In the genomic region with DNA sequence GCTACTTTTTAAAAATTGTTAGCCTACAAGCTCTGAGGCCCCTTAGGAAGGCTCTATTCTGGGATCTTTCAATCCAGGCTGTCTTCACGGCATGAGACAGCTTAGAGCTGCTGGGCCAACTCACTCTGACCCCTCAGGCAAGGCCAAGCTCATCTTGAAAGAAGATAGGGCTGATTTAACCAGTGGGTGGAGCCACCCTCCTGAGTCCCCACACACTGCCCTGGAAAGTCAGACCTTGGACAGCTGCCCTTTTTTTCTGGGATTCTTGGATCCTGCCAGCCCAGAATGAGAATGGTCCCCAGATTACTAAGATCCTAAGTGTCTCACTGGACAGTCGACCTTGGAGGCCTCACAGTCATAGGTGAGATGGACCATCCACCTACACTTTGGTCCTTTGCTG, we compare ENCODE assay signal across 18 mouse cellular contexts. TPM values are rescaled to one million over a fixed set of nuclear protein-coding genes. Genes with fewer than 3 reads are reported as not detected.
DNase-seq lines count a peak whose midpoint lies in the region; ATAC-seq lines count a peak whose summit lies in the region.
"Had no signal": no experiment of that assay in that cellular context is flagged by ENCODE, and none has a peak within 500 bp of the region (broad histone marks: within the 10 kb centered on the region; RNA-seq: fewer than 3 reads in every experiment).

No protein-coding gene starts in this region.

- peaks cover 22% of the 10 kb centered on the region for H3K27me3 ChIP-seq in kidney, embryonic 14.5 days (ENCODE audit: control insufficient read depth, insufficient read depth, low read length)

- no peaks in the 10 kb centered on the region for H3K9me3 ChIP-seq in kidney, embryonic 14.5 days (ENCODE audit: control insufficient read depth, low read length)
- H3K9me3 ChIP-seq: embryonic facial prominence, embryonic 13.5 days; forebrain, embryonic 10.5 days; heart, embryonic 13.5 days; limb, embryonic 10.5 days had no signal

- DNase-seq in kidney, adult 18-20 months = peak; percentile 19
- DNase-seq in adipocyte (ENCODE audit: low spot score) = peak; percentile 30
- peak; percentile 72 for DNase-seq in cerebellum, adult 9-11 months
- DNase-seq in kidney, postnatal 10 days = peak; percentile 24
- DNase-seq in urinary bladder, adult 2 months (ENCODE audit: low spot score) = no peak
- DNase-seq in left cerebral cortex, postnatal 25 days (ENCODE audit: low spot score in 2 of 2) = no peak
- DNase-seq: layer of hippocampus, adult 9-11 months; right cerebral cortex, postnatal 25 days; thymus, adult 18-20 months had no signal

- H3K4me2 ChIP-seq in kidney, embryonic 14.5 days (replicated peaks; ENCODE audit: low read depth, low read length) = no peak overlapping the region
- H3K4me2 ChIP-seq: embryonic facial prominence, embryonic 13.5 days; heart, embryonic 13.5 days; midbrain, embryonic 11.5 days had no signal

- no peaks in the 10 kb centered on the region for H3K36me3 ChIP-seq in kidney, embryonic 14.5 days (ENCODE audit: control insufficient read depth, insufficient read depth, low read length)
- H3K36me3 ChIP-seq: embryonic facial prominence, embryonic 13.5 days; forebrain, embryonic 10.5 days; heart, embryonic 13.5 days; limb, embryonic 10.5 days had no signal

- no peak overlapping the region for H3K4me3 ChIP-seq in kidney, embryonic 14.5 days (ENCODE audit: low read length)
- H3K4me3 ChIP-seq: embryonic facial prominence, embryonic 13.5 days; forebrain, embryonic 10.5 days; heart, embryonic 13.5 days; limb, embryonic 10.5 days; myocyte had no signal

- no peak overlapping the region for H3K27ac ChIP-seq in kidney, embryonic 14.5 days (ENCODE audit: low read depth, low read length)
- H3K27ac ChIP-seq: embryonic facial prominence, embryonic 13.5 days; forebrain, embryonic 10.5 days; heart, embryonic 13.5 days; limb, embryonic 10.5 days; liver, embryonic 14.5 days had no signal

- H3K9ac ChIP-seq in kidney, embryonic 14.5 days (ENCODE audit: low read depth, low read length) = no peak overlapping the region
- H3K9ac ChIP-seq: embryonic facial prominence, embryonic 13.5 days; heart, embryonic 13.5 days; liver, embryonic 14.5 days had no signal

- intact Hi-C loops in left cerebral cortex, postnatal 25 days (cut with DNase I) = no loop called here

- WGBS in kidney, embryonic 14.5 days = 8% methylated on average over 2 of the region's 2 CpGs

- no peaks in the 10 kb centered on the region for H3K4me1 ChIP-seq in kidney, embryonic 14.5 days (ENCODE audit: control insufficient read depth, insufficient read depth, low read length)
- H3K4me1 ChIP-seq: heart, embryonic 13.5 days had no signal

- ATAC-seq in kidney, embryonic 14.5 days (ENCODE audit: low FRiP score, low TSS enrichment) = no peak
- ATAC-seq: inflammation-experienced regulatory T-cells, adult 6 months had no signal

RNA-seq across cellular contexts. Expression of a gene that starts 47.6 kb away (rescaled TPM):
- 3.6 and 4.4 TPM in 2 replicates for polyA plus RNA-seq in kidney, embryonic 14.5 days (2014; fragmentation: Nextera tagmentation; extraction: Ambion mirVana)
- 5.0 and 6.7 TPM in 2 replicates for polyA plus RNA-seq in urinary bladder, adult 2 months (2012; rRNA removed)
- 100 to 1,000 TPM; 230 to 263 TPM for total RNA-seq in left cerebral cortex, postnatal 25 days (2021)

Comparison
In these comparisons a context has a peak if more than half of its experiments do, and no peak if none do; other contexts are left out.
1. DNase-seq: peak in kidney, adult 18-20 months (single experiment), adipocyte (single experiment), cerebellum, adult 9-11 months (single experiment) and kidney, postnatal 10 days (single experiment); none in urinary bladder, adult 2 months (single experiment) and left cerebral cortex, postnatal 25 days (0 of 2).